Mouse (Mus musculus): ENCODE results near the gene Rgs3. TPM values are rescaled to one million over a fixed set of nuclear protein-coding genes. Genes with fewer than 3 reads are reported as not detected.

Rgs3 gene
- polyA plus RNA-seq, 1 experiment from 2014 or later: 42.0 TPM

DNA sequence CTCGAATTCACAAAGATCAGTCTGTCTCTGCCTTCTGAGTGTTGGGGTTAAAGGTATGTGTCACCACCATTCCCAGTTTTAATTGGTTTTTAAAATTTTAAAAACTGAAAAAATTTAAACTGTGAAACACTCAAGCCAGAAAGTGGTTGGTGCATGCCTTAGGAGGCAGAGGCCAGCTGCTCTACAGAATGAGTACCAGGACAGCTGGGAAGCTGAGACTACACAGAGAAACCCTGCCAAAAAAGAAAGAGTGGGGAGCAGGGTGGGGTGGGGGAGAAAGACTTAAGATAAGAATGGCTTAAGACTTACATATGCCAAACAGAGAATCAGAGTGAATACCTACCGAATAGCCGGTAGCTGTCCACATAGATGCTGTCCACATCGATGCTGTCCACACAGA is 73.6 kb downstream of the Rgs3 start:
- Histone ChIP-seq H3K27me3 (ENCODE audit: control insufficient read depth, insufficient read depth, low read length) (no peaks in the 10 kb centered on the region), H3K36me3 (ENCODE audit: control insufficient read depth, insufficient read depth, low read length) (no peaks in the 10 kb centered on the region), H3K9me3 (ENCODE audit: control insufficient read depth, low read length) (no peaks in the 10 kb centered on the region), H3K4me3 (ENCODE audit: low read length) (no peak overlapping the region), H3K27ac (ENCODE audit: low read depth, low read length) (no peak overlapping the region; the same call in 1 of the 2 replicates), H3K4me2 (replicated peaks; ENCODE audit: low read depth, low read length) (no peak overlapping the region), H3K9ac (ENCODE audit: low read depth, low read length) (no peak overlapping the region), H3K4me1 (ENCODE audit: control insufficient read depth, insufficient read depth, low read length) (peaks cover 17% of the 10 kb centered on the region)
- WGBS: 91% methylated on average over 4 of the region's 4 CpGs
- no peak for ATAC-seq (ENCODE audit: low FRiP score, low TSS enrichment)

DNA sequence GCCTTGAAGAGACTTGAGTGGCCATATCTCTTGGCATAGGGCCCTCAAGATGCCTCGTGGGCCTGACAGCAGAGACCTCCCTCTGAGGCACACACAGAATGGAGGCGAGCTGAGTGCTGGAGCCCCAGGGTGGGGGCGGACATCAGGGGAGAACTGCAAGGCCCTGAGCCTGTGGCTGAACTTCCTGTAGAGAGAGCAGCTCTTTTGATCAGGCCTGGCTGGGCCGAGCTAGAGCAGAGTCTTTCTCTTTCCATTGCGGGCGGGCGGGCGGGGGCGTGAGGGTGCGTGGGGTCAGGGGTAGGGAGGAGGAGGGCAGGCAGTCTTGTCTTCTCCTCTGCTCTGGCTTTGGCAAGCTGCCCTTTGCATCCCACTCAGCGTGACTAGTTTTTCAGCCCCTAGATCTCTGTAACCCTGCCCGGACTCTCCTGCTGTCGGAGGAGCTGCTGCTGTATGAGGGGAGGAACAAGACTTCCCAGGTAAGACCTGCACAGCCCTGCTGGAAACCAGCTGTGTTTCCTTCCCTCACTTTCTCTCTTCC is 74.5 kb downstream of the Rgs3 start:
- H3K4me2 ChIP-seq (replicated peaks; ENCODE audit: low read depth, low read length): no peak overlapping the region
- no peak overlapping the region for H3K9ac ChIP-seq (ENCODE audit: low read depth, low read length)
- peak overlapping the region; percentile 0; the same call in 1 of the 2 replicates for H3K27ac ChIP-seq (ENCODE audit: low read depth, low read length)
- H3K9me3 ChIP-seq (ENCODE audit: control insufficient read depth, low read length): no peaks in the 10 kb centered on the region
- H3K4me3 ChIP-seq (ENCODE audit: low read length): no peak overlapping the region
- 18% methylated on average over 13 of the region's 13 CpGs for WGBS
- H3K4me1 ChIP-seq (ENCODE audit: control insufficient read depth, insufficient read depth, low read length): peaks cover 16% of the 10 kb centered on the region
- H3K36me3 ChIP-seq (ENCODE audit: control insufficient read depth, insufficient read depth, low read length): no peaks in the 10 kb centered on the region
- peak; percentile 37 for ATAC-seq (ENCODE audit: low FRiP score, low TSS enrichment)
- H3K27me3 ChIP-seq (ENCODE audit: control insufficient read depth, insufficient read depth, low read length): no peaks in the 10 kb centered on the region

DNA sequence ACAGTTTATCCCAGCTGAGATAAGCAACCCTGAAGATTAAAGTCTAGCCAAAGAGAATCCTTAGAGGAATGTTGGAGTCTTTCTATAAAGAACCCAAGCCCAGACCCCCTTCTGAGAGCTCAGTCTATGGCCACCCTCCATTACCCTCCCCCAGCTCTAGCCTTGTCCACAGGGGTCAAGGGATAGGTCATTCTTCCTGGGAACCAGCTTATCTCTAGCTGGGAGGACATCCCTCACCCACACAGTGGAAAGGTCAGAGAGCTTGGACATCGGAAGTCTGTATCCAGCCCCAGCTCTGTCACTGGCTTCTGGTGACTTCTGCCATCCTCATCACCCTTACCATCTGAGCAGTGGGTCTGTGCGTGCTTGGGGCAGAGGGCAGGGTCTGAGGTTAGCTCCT is 75.2 kb downstream of the Rgs3 start:
- WGBS: 66% methylated on average over 2 of the region's 2 CpGs
- H3K27ac ChIP-seq (ENCODE audit: low read depth, low read length): no peak overlapping the region
- no peak overlapping the region for H3K4me3 ChIP-seq (ENCODE audit: low read length)

DNA sequence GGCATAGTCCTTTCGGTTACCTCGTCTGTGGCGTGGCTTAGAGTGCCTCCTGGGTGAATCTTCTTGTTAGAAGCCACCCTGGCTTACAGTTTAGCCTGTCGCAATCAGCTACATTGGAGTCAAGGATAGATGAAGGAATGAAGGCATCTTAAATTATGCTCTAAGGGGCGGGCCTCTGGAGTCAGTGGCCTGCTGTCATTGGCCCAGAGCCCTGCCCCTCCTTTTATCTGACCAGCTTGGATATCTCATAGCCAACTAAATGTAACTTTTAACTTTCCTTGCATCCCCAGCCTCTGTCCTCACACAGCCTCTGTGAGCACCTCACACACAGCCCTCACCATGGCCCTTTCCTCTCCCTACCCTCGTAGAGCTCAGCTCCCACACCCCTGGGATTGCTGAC is 76.4 kb downstream of the Rgs3 start:
- Histone ChIP-seq H3K9me3 (ENCODE audit: control insufficient read depth, low read length) (no peaks in the 10 kb centered on the region), H3K27me3 (ENCODE audit: control insufficient read depth, insufficient read depth, low read length) (no peaks in the 10 kb centered on the region), H3K4me2 (replicated peaks; ENCODE audit: low read depth, low read length) (no peak overlapping the region), H3K4me3 (ENCODE audit: low read length) (no peak overlapping the region), H3K9ac (ENCODE audit: low read depth, low read length) (no peak overlapping the region), H3K4me1 (ENCODE audit: control insufficient read depth, insufficient read depth, low read length) (peaks cover 10% of the 10 kb centered on the region; the same call in 1 of the 2 replicates), H3K36me3 (ENCODE audit: control insufficient read depth, insufficient read depth, low read length) (no peaks in the 10 kb centered on the region), H3K27ac (ENCODE audit: low read depth, low read length) (no peak overlapping the region)
- 85% methylated on average over 6 of the region's 6 CpGs for WGBS
- no peak for ATAC-seq (ENCODE audit: low FRiP score, low TSS enrichment)

More for the DNA sequence above, 75.2 kb downstream of the Rgs3 start:
- no peak overlapping the region for H3K4me2 ChIP-seq (replicated peaks; ENCODE audit: low read depth, low read length)
- no peaks in the 10 kb centered on the region for H3K36me3 ChIP-seq (ENCODE audit: control insufficient read depth, insufficient read depth, low read length)
- H3K27me3 ChIP-seq (ENCODE audit: control insufficient read depth, insufficient read depth, low read length): no peaks in the 10 kb centered on the region
- H3K9ac ChIP-seq (ENCODE audit: low read depth, low read length): no peak overlapping the region
- H3K4me1 ChIP-seq (ENCODE audit: control insufficient read depth, insufficient read depth, low read length): peaks cover 9% of the 10 kb centered on the region
- no peak for ATAC-seq (ENCODE audit: low FRiP score, low TSS enrichment)
- no peaks in the 10 kb centered on the region for H3K9me3 ChIP-seq (ENCODE audit: control insufficient read depth, low read length)

DNA sequence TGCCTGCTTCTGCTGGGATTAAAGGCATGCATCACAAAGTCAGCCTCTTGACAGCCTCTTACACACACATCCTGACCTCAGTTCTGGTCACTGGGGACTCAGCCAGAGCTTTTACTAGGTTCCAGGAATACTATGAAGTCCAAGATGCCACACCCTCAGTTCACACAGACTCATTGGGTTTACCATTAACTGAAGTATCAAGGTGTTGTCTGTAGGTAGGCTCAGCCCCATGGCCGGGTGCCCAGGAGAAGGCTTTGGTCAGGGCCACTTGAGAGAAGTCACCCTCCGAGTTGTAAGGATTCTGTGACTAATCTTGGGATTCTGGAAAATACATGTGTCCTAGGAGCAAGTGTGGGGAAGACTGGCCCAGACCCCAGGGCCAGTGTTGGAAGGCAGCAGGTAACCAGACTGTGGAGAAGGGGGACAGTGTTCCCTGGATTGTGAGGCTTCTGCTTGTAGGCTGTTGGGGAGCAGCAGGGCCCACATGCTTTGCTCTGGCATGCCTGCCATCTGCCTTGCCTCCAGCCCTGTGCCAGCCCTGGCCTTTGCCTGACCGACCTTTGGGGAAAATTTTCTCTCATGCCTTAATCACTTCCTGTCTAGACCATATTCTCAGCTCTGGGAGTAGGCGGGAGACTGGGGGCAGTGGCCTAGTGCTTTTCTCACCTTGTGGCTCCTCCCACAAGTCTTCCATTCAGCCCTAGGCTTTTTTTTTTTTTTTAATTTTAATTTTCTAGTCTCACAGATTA is 78.4 kb downstream of the Rgs3 start:
- no peak overlapping the region for H3K4me2 ChIP-seq (replicated peaks; ENCODE audit: low read depth, low read length)
- no peak overlapping the region for H3K9ac ChIP-seq (ENCODE audit: low read depth, low read length)
- 0 out of 2 replicates have a peak, but pooled peaks cover 3% of the 10 kb centered on the region for H3K36me3 ChIP-seq (ENCODE audit: control insufficient read depth, insufficient read depth, low read length)
- no peaks in the 10 kb centered on the region for H3K27me3 ChIP-seq (ENCODE audit: control insufficient read depth, insufficient read depth, low read length)
- no peaks in the 10 kb centered on the region for H3K9me3 ChIP-seq (ENCODE audit: control insufficient read depth, low read length)
- 69% methylated on average over 4 of the region's 4 CpGs for WGBS
- ATAC-seq (ENCODE audit: low FRiP score, low TSS enrichment): no peak
- H3K4me1 ChIP-seq (ENCODE audit: control insufficient read depth, insufficient read depth, low read length): peaks cover 17% of the 10 kb centered on the region; the same call in 1 of the 2 replicates
- H3K4me3 ChIP-seq (ENCODE audit: low read length): no peak overlapping the region
- no peak overlapping the region for H3K27ac ChIP-seq (ENCODE audit: low read depth, low read length)

DNA sequence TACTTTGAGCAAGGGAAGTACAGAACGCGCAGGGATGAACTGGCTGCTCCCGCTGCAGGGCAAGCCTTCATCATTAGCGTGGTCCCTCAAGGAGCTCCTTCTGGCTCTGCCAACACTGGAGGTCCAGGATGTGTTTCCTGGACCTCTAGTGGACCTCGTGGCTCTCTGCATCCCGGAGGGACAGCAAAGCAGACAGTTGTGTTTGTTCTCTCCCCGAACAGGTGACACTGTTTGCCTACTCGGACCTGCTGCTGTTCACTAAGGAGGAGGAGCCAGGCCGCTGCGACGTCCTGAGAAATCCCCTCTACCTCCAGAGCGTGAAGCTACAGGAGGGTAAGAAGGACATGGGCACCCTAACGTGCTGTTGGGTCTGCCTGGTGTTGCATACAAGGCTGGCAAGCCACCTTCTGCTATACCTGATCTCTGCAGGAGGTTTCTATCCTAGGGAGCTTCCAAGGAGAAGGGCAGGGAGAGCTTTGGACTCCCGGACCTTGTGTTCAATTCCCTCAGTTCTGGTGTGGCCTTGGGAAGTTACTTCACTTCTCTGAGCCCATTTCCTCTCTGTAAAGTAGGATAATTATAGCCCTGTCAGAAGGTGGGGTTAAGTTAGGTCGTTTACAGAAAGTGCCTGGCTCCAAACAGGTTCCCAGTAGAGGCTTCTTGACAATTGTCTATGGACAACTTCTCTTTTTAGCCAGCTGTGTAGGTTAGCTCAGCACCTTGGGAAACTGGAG is 81.0 kb downstream of the Rgs3 start:
- 59% methylated on average over 15 of the region's 15 CpGs for WGBS
- no peaks in the 10 kb centered on the region for H3K9me3 ChIP-seq (ENCODE audit: control insufficient read depth, low read length)

DNA sequence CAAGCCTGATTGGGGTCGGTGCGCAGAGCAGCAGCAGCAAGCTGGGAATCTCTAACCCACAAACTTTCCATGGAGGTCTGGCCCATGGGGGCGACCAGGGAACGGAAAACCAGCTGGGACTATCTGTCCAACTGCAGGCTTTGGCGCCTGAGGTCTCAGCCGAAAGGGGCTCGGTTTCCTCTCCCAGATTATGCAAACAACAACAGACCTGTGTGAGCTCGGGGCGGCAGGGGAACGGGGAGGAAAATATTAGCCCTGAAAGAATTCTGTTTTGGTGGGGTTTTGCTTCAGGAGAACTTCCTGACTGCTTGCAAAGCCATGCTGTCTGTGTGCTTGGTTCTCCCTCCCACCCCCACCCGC is 81.6 kb downstream of the Rgs3 start:
- peak overlapping the region; percentile 59 for H3K27ac ChIP-seq (ENCODE audit: low read depth, low read length)
- 0 out of 2 replicates have a peak overlapping the region, but pooled peaks have one; percentile 18 for H3K9ac ChIP-seq (ENCODE audit: low read depth, low read length)
- H3K27me3 ChIP-seq (ENCODE audit: control insufficient read depth, insufficient read depth, low read length): no peaks in the 10 kb centered on the region; the same call in 1 of the 2 replicates
- no peak overlapping the region for H3K4me2 ChIP-seq (replicated peaks; ENCODE audit: low read depth, low read length)
- no peak for ATAC-seq (ENCODE audit: low FRiP score, low TSS enrichment)
- 23% methylated on average over 11 of the region's 11 CpGs for WGBS
- H3K9me3 ChIP-seq (ENCODE audit: control insufficient read depth, low read length): no peaks in the 10 kb centered on the region
- no peak overlapping the region for H3K4me3 ChIP-seq (ENCODE audit: low read length)
- H3K4me1 ChIP-seq (ENCODE audit: control insufficient read depth, insufficient read depth, low read length): peaks cover 14% of the 10 kb centered on the region
- peaks cover 7% of the 10 kb centered on the region; the same call in 1 of the 2 replicates for H3K36me3 ChIP-seq (ENCODE audit: control insufficient read depth, insufficient read depth, low read length)

More for the DNA sequence above, 81.0 kb downstream of the Rgs3 start:
- no peaks in the 10 kb centered on the region; the same call in 1 of the 2 replicates for H3K27me3 ChIP-seq (ENCODE audit: control insufficient read depth, insufficient read depth, low read length)
- no peak overlapping the region for H3K4me2 ChIP-seq (replicated peaks; ENCODE audit: low read depth, low read length)
- H3K4me3 ChIP-seq (ENCODE audit: low read length): no peak overlapping the region
- H3K27ac ChIP-seq (ENCODE audit: low read depth, low read length): peak overlapping the region; percentile 59
- no peak for ATAC-seq (ENCODE audit: low FRiP score, low TSS enrichment)
- peaks cover 6% of the 10 kb centered on the region; the same call in 1 of the 2 replicates for H3K36me3 ChIP-seq (ENCODE audit: control insufficient read depth, insufficient read depth, low read length)
- H3K9ac ChIP-seq (ENCODE audit: low read depth, low read length): 0 out of 2 replicates have a peak overlapping the region, but pooled peaks have one; percentile 18
- peaks cover 13% of the 10 kb centered on the region; the same call in 1 of the 2 replicates for H3K4me1 ChIP-seq (ENCODE audit: control insufficient read depth, insufficient read depth, low read length)

DNA sequence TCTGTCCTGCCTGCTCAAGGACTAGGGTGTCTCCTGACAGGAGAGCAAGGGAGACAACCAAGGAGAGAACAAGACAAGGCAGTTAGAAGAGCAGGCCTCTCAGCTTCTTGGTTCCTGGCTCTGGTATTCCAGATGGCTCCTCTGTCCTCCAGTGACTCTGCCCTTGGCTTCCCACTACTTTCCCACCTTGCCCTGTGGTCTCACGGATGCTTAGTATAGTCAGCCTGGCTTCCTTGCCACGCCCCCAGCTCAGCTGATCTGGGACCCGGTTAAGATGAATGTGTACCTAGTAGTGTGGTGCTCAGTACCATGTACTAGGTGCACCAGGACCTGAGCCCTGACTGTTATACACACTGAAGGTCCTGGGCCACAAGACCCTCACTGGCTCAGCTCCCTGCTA is 82.0 kb downstream of the Rgs3 start:
- peak overlapping the region; percentile 59 for H3K27ac ChIP-seq (ENCODE audit: low read depth, low read length)
- H3K27me3 ChIP-seq (ENCODE audit: control insufficient read depth, insufficient read depth, low read length): no peaks in the 10 kb centered on the region; the same call in 1 of the 2 replicates
- H3K9me3 ChIP-seq (ENCODE audit: control insufficient read depth, low read length): no peaks in the 10 kb centered on the region
- WGBS: 71% methylated on average over 3 of the region's 3 CpGs
- H3K36me3 ChIP-seq (ENCODE audit: control insufficient read depth, insufficient read depth, low read length): peaks cover 10% of the 10 kb centered on the region; the same call in 1 of the 2 replicates
- no peak overlapping the region for H3K4me3 ChIP-seq (ENCODE audit: low read length)
- H3K4me2 ChIP-seq (replicated peaks; ENCODE audit: low read depth, low read length): no peak overlapping the region
- no peak overlapping the region for H3K9ac ChIP-seq (ENCODE audit: low read depth, low read length)
- ATAC-seq (ENCODE audit: low FRiP score, low TSS enrichment): no peak
- peaks cover 19% of the 10 kb centered on the region for H3K4me1 ChIP-seq (ENCODE audit: control insufficient read depth, insufficient read depth, low read length)

Measured in kidney, embryonic 14.5 days (tissue).